Mouse (Mus musculus) embryonic facial prominence, embryonic 11.5 days (tissue): ENCODE measurements around the gene Dus3l. TPM values are rescaled to one million over a fixed set of nuclear protein-coding genes. Genes with fewer than 3 reads are reported as not detected.

Source experiments
- ATAC-seq: fragments of 200-750 bp; cut with Nextera tagmentation; replicated peaks from 2 replicates; pipeline ENCODE4 v1.8.0; 2017; ENCODE audit warnings: low read depth; ENCODE audit not compliant: insufficient number of reproducible peaks, low FRiP score, low TSS enrichment
- DNase-seq: peaks from one replicate; pipeline ENCODE4 v3.0.0-alpha.2; 2015; ENCODE audit warnings: low spot score
- H3K27ac ChIP-seq: fragments of 300-500 bp; sonication (generic); replicated peaks from 2 replicates; pipeline ENCODE4 v1.5.1; 2014; ENCODE audit warnings: mild to moderate bottlenecking, low read depth, low read length, control low read depth
- H3K27me3 ChIP-seq: fragments of 300-500 bp; sonication (generic); 2 replicates; pipeline ENCODE4 v1.6.1; 2014; ENCODE audit warnings: mild to moderate bottlenecking, low read length, moderate library complexity, mixed read lengths; ENCODE audit not compliant: control insufficient read depth, insufficient read depth
- H3K36me3 ChIP-seq: fragments of 300-500 bp; sonication (generic); replicated peaks from 2 replicates; pipeline ENCODE4 v1.6.1; 2014; ENCODE audit warnings: low read depth, mild to moderate bottlenecking, low read length, moderate library complexity, mixed read lengths; ENCODE audit not compliant: control insufficient read depth, insufficient read depth
- H3K4me1 ChIP-seq: fragments of 300-500 bp; sonication (generic); 2 replicates; pipeline ENCODE4 v1.6.1; 2014; ENCODE audit warnings: low read length, mixed read lengths; ENCODE audit not compliant: control insufficient read depth, insufficient read depth
- H3K4me2 ChIP-seq: fragments of 300-500 bp; sonication (generic); 2 replicates; pipeline ENCODE4 v1.6.1; 2014; ENCODE audit warnings: low read depth, mild to moderate bottlenecking, control low read depth, low read length, moderate library complexity
- H3K4me3 ChIP-seq: fragments of 300-500 bp; sonication (generic); 2 replicates; pipeline ENCODE4 v1.5.1; 2014; ENCODE audit warnings: low read depth, low read length, control low read depth
- H3K9ac ChIP-seq: fragments of 300-500 bp; sonication (generic); replicated peaks from 2 replicates; pipeline ENCODE4 v1.6.1; 2014; ENCODE audit warnings: mild to moderate bottlenecking, control low read depth, low read length
- H3K9me3 ChIP-seq: fragments of 300-500 bp; sonication (generic); replicated peaks from 2 replicates; pipeline ENCODE4 v1.6.1; 2016; ENCODE audit warnings: mild to moderate bottlenecking, low read length, inconsistent platforms, mixed read lengths; ENCODE audit not compliant: control insufficient read depth
- WGBS: fragments of 180-500 bp; shearing (Covaris S2); extraction: QIAGEN DNeasy Blood & Tissue Kit; methylation state at CpG from one replicate; pipeline ENCODE4 v1.1.7; 2014; 5-methylcytosine and 5-hydroxymethylcytosine counted together
- polyA plus RNA-seq: library from polyadenylated mRNA; unstranded; fragments of >200 nt; fragmentation: Nextera tagmentation; extraction: Ambion mirVana; gene quantifications from 2 replicates; pipeline ENCODE4 v1.2.1, GENCODE M21; 2014

The Dus3l gene
- polyA plus RNA-seq, 1 experiment from 2014 or later: 30.1 TPM

GRCm38 (mm10) chr17:56765431-56765830 lies 874 bp downstream of the Dus3l start:
- 59% methylated on average over 12 of the region's 12 CpGs for WGBS
- H3K9ac ChIP-seq: peak overlapping the region; percentile 76; the same call in 1 of the 2 replicates
- H3K27me3 ChIP-seq: no peaks in the 10 kb centered on the region
- ATAC-seq (peak; percentile 11; the same call in 1 of the 2 replicates), DNase-seq (no peak)
- peaks cover 3% of the 10 kb centered on the region; the same call in 1 of the 2 replicates for H3K4me1 ChIP-seq
- peak overlapping the region; percentile 43 for H3K4me2 ChIP-seq
- peak overlapping the region; percentile 81 for H3K4me3 ChIP-seq
- H3K36me3 ChIP-seq: no peaks in the 10 kb centered on the region; the same call in 1 of the 2 replicates
- no peaks in the 10 kb centered on the region for H3K9me3 ChIP-seq
- H3K27ac ChIP-seq: no peak overlapping the region

GRCm38 (mm10) chr17:56766631-56767405 lies 2.3 kb downstream of the Dus3l start:
- Histone ChIP-seq H3K9me3 (no peaks in the 10 kb centered on the region), H3K4me2 (no peak overlapping the region), H3K4me3 (no peak overlapping the region), H3K27ac (no peak overlapping the region), H3K9ac (no peak overlapping the region), H3K27me3 (no peaks in the 10 kb centered on the region), H3K36me3 (no peaks in the 10 kb centered on the region; the same call in 1 of the 2 replicates), H3K4me1 (peaks cover 3% of the 10 kb centered on the region; the same call in 1 of the 2 replicates)
- DNase-seq (no peak), ATAC-seq (no peak)
- WGBS: 86% methylated on average over 27 of the region's 27 CpGs

GRCm38 (mm10) chr17:56767531-56768135 lies 3.1 kb downstream of the Dus3l start:
- Histone ChIP-seq H3K27me3 (no peaks in the 10 kb centered on the region), H3K4me2 (no peak overlapping the region), H3K9me3 (no peaks in the 10 kb centered on the region), H3K27ac (no peak overlapping the region), H3K4me3 (no peak overlapping the region), H3K4me1 (peaks cover 3% of the 10 kb centered on the region; the same call in 1 of the 2 replicates), H3K9ac (no peak overlapping the region), H3K36me3 (no peaks in the 10 kb centered on the region; the same call in 1 of the 2 replicates)
- 93% methylated on average over 29 of the region's 29 CpGs for WGBS
- no peak for DNase-seq
- no peak for ATAC-seq

- no peaks in the 10 kb centered on the region for H3K27me3 ChIP-seq
- no peak overlapping the region for H3K4me3 ChIP-seq
- H3K36me3 ChIP-seq: no peaks in the 10 kb centered on the region; the same call in 1 of the 2 replicates
- H3K27ac ChIP-seq: no peak overlapping the region
- WGBS: 94% methylated on average over 11 of the region's 11 CpGs
- H3K4me1 ChIP-seq: no peaks in the 10 kb centered on the region
- ATAC-seq: no peak
- H3K4me2 ChIP-seq: no peak overlapping the region
- no peak overlapping the region for H3K9ac ChIP-seq
- H3K9me3 ChIP-seq: no peaks in the 10 kb centered on the region
- no peak for DNase-seq
Measured at GRCm38 (mm10) chr17:56768941-56769340, 4.4 kb downstream of the Dus3l start.

- 85% methylated on average over 5 of the region's 5 CpGs for WGBS
- Histone ChIP-seq H3K4me3 (no peak within 1 kb of the TSS), H3K27ac (no peak within 1 kb of the TSS), H3K27me3 (no peaks in the 10 kb centered on the region), H3K4me2 (no peak within 1 kb of the TSS), H3K4me1 (no peaks in the 10 kb centered on the region), H3K9ac (no peak within 1 kb of the TSS), H3K36me3 (no peaks in the 10 kb centered on the region; the same call in 1 of the 2 replicates), H3K9me3 (no peaks in the 10 kb centered on the region)
- no peak for ATAC-seq
- DNase-seq: no peak
Measured at GRCm38 (mm10) chr17:56769950-56770349, 5.4 kb downstream of the Dus3l start, which contains the start of gene Prr22. Prr22 (plus strand) TSS chr17:56770250.

- DNase-seq (no peak), ATAC-seq (no peak)
- no peaks in the 10 kb centered on the region for H3K27me3 ChIP-seq
- no peaks in the 10 kb centered on the region for H3K36me3 ChIP-seq
- H3K4me3 ChIP-seq: no peak overlapping the region
- H3K9ac ChIP-seq: no peak overlapping the region
- no peaks in the 10 kb centered on the region for H3K9me3 ChIP-seq
- WGBS: 87% methylated on average over 11 of the region's 11 CpGs
- no peak overlapping the region for H3K4me2 ChIP-seq
- H3K27ac ChIP-seq: no peak overlapping the region
- H3K4me1 ChIP-seq: no peaks in the 10 kb centered on the region
Measured at GRCm38 (mm10) chr17:56777568-56777967, 13.0 kb downstream of the Dus3l start.

GRCm38 (mm10) chr17:56778779-56779362 lies 14.3 kb downstream of the Dus3l start:
- H3K4me3 ChIP-seq: no peak overlapping the region
- no peak overlapping the region for H3K27ac ChIP-seq
- no peaks in the 10 kb centered on the region for H3K27me3 ChIP-seq
- H3K9ac ChIP-seq: no peak overlapping the region
- no peaks in the 10 kb centered on the region for H3K4me1 ChIP-seq
- no peak for ATAC-seq
- no peak overlapping the region for H3K4me2 ChIP-seq
- no peaks in the 10 kb centered on the region for H3K36me3 ChIP-seq
- DNase-seq: no peak
- no peaks in the 10 kb centered on the region for H3K9me3 ChIP-seq
- WGBS: 53% methylated on average over 3 of the region's 3 CpGs
